31 mouse cellular contexts compared by ENCODE assay signal in genomic region chr12:72487498-72487897, GRCm38 (mm10). TPM values are rescaled to one million over a fixed set of nuclear protein-coding genes. Genes with fewer than 3 reads are reported as not detected.
DNase-seq lines count a peak whose midpoint lies in the region; ATAC-seq lines count a peak whose summit lies in the region.
"Had no signal": no experiment of that assay in that cellular context is flagged by ENCODE, and none has a peak within 500 bp of the region (broad histone marks: within the 10 kb centered on the region; RNA-seq: fewer than 3 reads in every experiment).

No protein-coding gene starts in this region.

- H3K4me2 ChIP-seq in midbrain, embryonic 14.5 days (ENCODE audit: low read length): no peak overlapping the region
- H3K4me2 ChIP-seq: heart, embryonic 13.5 days; kidney, embryonic 15.5 days; limb, embryonic 12.5 days; neural tube, embryonic 12.5 days had no signal

- H3K27ac ChIP-seq in midbrain, embryonic 14.5 days (replicated peaks; ENCODE audit: low read depth, low read length): no peak overlapping the region
- H3K27ac ChIP-seq: heart, adult 2 months; heart, embryonic 13.5 days; kidney, embryonic 15.5 days; layer of hippocampus, adult 2 months; left cerebral cortex, adult 2 months; limb, embryonic 12.5 days; midbrain, embryonic 10.5 days; neural tube, embryonic 12.5 days had no signal

- DNase-seq in adrenal gland, adult 2 months: peak; percentile 59
- no peak for DNase-seq in adrenal gland, postnatal 4 days (ENCODE audit: low spot score in 2 of 2)
- peak; percentile 11 for DNase-seq in 3134 (ENCODE audit: extremely low read depth, insufficient read length, low spot score)
- peak; percentile 24 to 57 for DNase-seq in adrenal gland, postnatal 36 days
- DNase-seq in urinary bladder, postnatal 25 days (ENCODE audit: low spot score): no peak
- DNase-seq in midbrain, embryonic 14.5 days: no peak
- DNase-seq: B cell, adult 2 months; cerebellum, adult 2 months; cerebellum, postnatal 14 days; heart, adult 2 months; heart, postnatal 14 days; kidney, adult 18-20 months; kidney, postnatal 36 days; lung, postnatal 36 days; right cerebral cortex, adult 18-20 months; thymus, adult 2 months; thymus, postnatal 36 days had no signal

- H3K27me3 ChIP-seq in midbrain, embryonic 14.5 days (ENCODE audit: control insufficient read depth, insufficient read depth, low read length): no peaks in the 10 kb centered on the region
- H3K27me3 ChIP-seq: heart, embryonic 13.5 days; kidney, embryonic 15.5 days; limb, embryonic 12.5 days; neural tube, embryonic 12.5 days had no signal

- no peaks in the 10 kb centered on the region for H3K36me3 ChIP-seq in midbrain, embryonic 14.5 days (ENCODE audit: control insufficient read depth, insufficient read depth, low read length)
- H3K36me3 ChIP-seq: heart, embryonic 13.5 days; kidney, embryonic 15.5 days; limb, embryonic 12.5 days; midbrain, embryonic 10.5 days; neural tube, embryonic 12.5 days had no signal

- H3K9ac ChIP-seq in midbrain, embryonic 14.5 days (replicated peaks; ENCODE audit: low read length): no peak overlapping the region
- H3K9ac ChIP-seq: heart, embryonic 13.5 days; kidney, embryonic 15.5 days; limb, embryonic 12.5 days; neural tube, embryonic 12.5 days had no signal

- WGBS in midbrain, embryonic 14.5 days: 92% methylated on average over 3 of the region's 3 CpGs

- H3K9me3 ChIP-seq in midbrain, embryonic 14.5 days (ENCODE audit: control insufficient read depth, low read length): no peaks in the 10 kb centered on the region
- H3K9me3 ChIP-seq: heart, embryonic 13.5 days; kidney, embryonic 15.5 days; limb, embryonic 12.5 days; midbrain, embryonic 10.5 days; neural tube, embryonic 12.5 days had no signal

- ATAC-seq in hematopoietic stem cell, adult 5-6 weeks (replicated peaks in 1 of 2; ENCODE audit: insufficient read depth in 1 of 2, low FRiP score in 2 of 2, low TSS enrichment in 1 of 2, low read depth in 1 of 2, poor library complexity in 2 of 2, severe bottlenecking in 2 of 2): peak; percentile 62 to 69
- no peak for ATAC-seq in midbrain, embryonic 14.5 days (ENCODE audit: low FRiP score, low TSS enrichment)
- ATAC-seq: activated CD4-positive, CD25-positive, alpha-beta regulatory T cell, adult 4 months; forebrain, embryonic 14.5 days; hindbrain, embryonic 16.5 days; midbrain, embryonic 16.5 days had no signal

- H3K4me1 ChIP-seq in midbrain, embryonic 14.5 days (ENCODE audit: control insufficient read depth, insufficient read depth, low read length): no peaks in the 10 kb centered on the region
- H3K4me1 ChIP-seq: heart, embryonic 13.5 days; kidney, embryonic 15.5 days; limb, embryonic 12.5 days; neural tube, embryonic 12.5 days had no signal

- no peak overlapping the region for H3K4me3 ChIP-seq in midbrain, embryonic 14.5 days (replicated peaks; ENCODE audit: low read depth, low read length)
- H3K4me3 ChIP-seq: heart, adult 2 months; heart, embryonic 13.5 days; kidney, embryonic 15.5 days; layer of hippocampus, adult 2 months; left cerebral cortex, adult 2 months; limb, embryonic 12.5 days; midbrain, embryonic 10.5 days; myocyte; neural tube, embryonic 12.5 days had no signal

RNA-seq across cellular contexts. Expression of gene Lrrc9, which starts 45.8 kb away (rescaled TPM):
- total RNA-seq in adrenal gland, adult 2 months (2021): 1 to 10 TPM; 1.5 to 5.8 TPM
- polyA plus RNA-seq in adrenal gland, adult 2 months (2012; rRNA removed): 0.12 and 0.57 TPM in 2 replicates
- 1 to 10 TPM; 1.9 to 2.4 TPM for total RNA-seq in adrenal gland, postnatal 4 days (2021)
- total RNA-seq in adrenal gland, postnatal 36 days (2021): 1 to 10 TPM; 1.1 to 6.3 TPM
- 0.74 and 3.9 TPM in 2 replicates for total RNA-seq in hematopoietic stem cell, adult 5-6 weeks (2017)
- 5.0 TPM in 2 replicates for polyA plus RNA-seq in midbrain, embryonic 14.5 days (2014; fragmentation: Nextera tagmentation; extraction: Ambion mirVana)
- polyA plus RNA-seq: activated CD4-positive, CD25-positive, alpha-beta regulatory T cell, adult 4 months; liver, adult 2 months; myocyte had no signal

RNA-seq across cellular contexts. Expression of gene Pcnx4, which starts 48.7 kb away (rescaled TPM):
- 10 to 100 TPM in 1 of 2 experiments, 1 to 10 TPM in 1; 5.6 to 10.6 TPM for total RNA-seq in adrenal gland, adult 2 months (2021)
- 1.8 and 2.3 TPM in 2 replicates for polyA plus RNA-seq in adrenal gland, adult 2 months (2012; rRNA removed)
- 1 to 10 TPM; 8.5 to 8.9 TPM for total RNA-seq in adrenal gland, postnatal 4 days (2021)
- total RNA-seq in adrenal gland, postnatal 36 days (2021): 1 to 10 TPM; 7.2 to 8.4 TPM
- total RNA-seq in hematopoietic stem cell, adult 5-6 weeks (2017): 4.1 and 4.6 TPM in 2 replicates
- 17.9 and 26.2 TPM in 2 replicates for polyA plus RNA-seq in midbrain, embryonic 14.5 days (2014; fragmentation: Nextera tagmentation; extraction: Ambion mirVana)

Comparison
In these comparisons a context has a peak if more than half of its experiments do, and no peak if none do; other contexts are left out.
1. DNase-seq: peak in adrenal gland, adult 2 months (single experiment), 3134 (single experiment) and adrenal gland, postnatal 36 days (2 of 2); none in adrenal gland, postnatal 4 days (0 of 2), urinary bladder, postnatal 25 days (single experiment) and midbrain, embryonic 14.5 days (single experiment).